Mouse (Mus musculus) hindbrain, postnatal 0 days (tissue): ENCODE data around the gene Ihh. TPM values are rescaled to one million over a fixed set of nuclear protein-coding genes. Genes with fewer than 3 reads are reported as not detected.

Experiments used
- ATAC-seq: fragments of 200-750 bp; cut with Nextera tagmentation; 2 replicates; pipeline ENCODE4 v1.8.0; 2017; ENCODE audit warnings: mild to moderate bottlenecking, moderate TSS enrichment, moderate library complexity
- DNase-seq: peaks from one replicate; pipeline ENCODE4 v3.0.0-alpha.2; 2015; ENCODE audit warnings: low spot score
- H3K27ac ChIP-seq: fragments of 300-500 bp; sonication (generic); 2 replicates; pipeline ENCODE4 v1.5.1; 2014; ENCODE audit warnings: mild to moderate bottlenecking
- H3K27me3 ChIP-seq: fragments of 300-500 bp; sonication (generic); 2 replicates; pipeline ENCODE4 v1.6.1; 2014; ENCODE audit warnings: low read length, mixed read lengths; ENCODE audit not compliant: insufficient read depth
- H3K36me3 ChIP-seq: fragments of 300-500 bp; sonication (generic); 2 replicates; pipeline ENCODE4 v1.6.1; 2014; ENCODE audit warnings: low read length, mixed read lengths; ENCODE audit not compliant: insufficient read depth
- H3K4me1 ChIP-seq: fragments of 300-500 bp; sonication (generic); 2 replicates; pipeline ENCODE4 v1.6.1; 2014; ENCODE audit warnings: antibody characterized with exemption, low read length, mixed read lengths; ENCODE audit not compliant: insufficient read depth
- H3K4me2 ChIP-seq: fragments of 300-500 bp; sonication (generic); 2 replicates; pipeline ENCODE4 v1.6.1; 2014; ENCODE audit warnings: low read depth, mild to moderate bottlenecking, low read length, moderate library complexity, mixed read lengths
- H3K4me3 ChIP-seq: fragments of 300-500 bp; sonication (generic); 2 replicates; pipeline ENCODE4 v1.5.1; 2014; ENCODE audit warnings: low read length
- H3K9ac ChIP-seq: fragments of 300-500 bp; sonication (generic); replicated peaks from 2 replicates; pipeline ENCODE4 v1.6.1; 2014; ENCODE audit warnings: mild to moderate bottlenecking, low read length, moderate library complexity, mixed read lengths
- H3K9me3 ChIP-seq: fragments of 300-500 bp; sonication (generic); 2 replicates; pipeline ENCODE4 v1.6.1; 2016; ENCODE audit warnings: low read length, mixed read lengths
- CTCF ChIP-seq: IDR thresholded peaks from 2 replicates; pipeline ENCODE4 v1.5.1; 2016; ENCODE audit warnings: antibody characterized with exemption, control low read depth, low read depth
- WGBS: fragments of 180-500 bp; shearing (Covaris S2); extraction: QIAGEN DNeasy Blood & Tissue Kit; methylation state at CpG from one replicate; pipeline ENCODE4 v1.1.7; 2014; 5-methylcytosine and 5-hydroxymethylcytosine counted together
- polyA plus RNA-seq: library from polyadenylated mRNA; unstranded; fragments of >200 nt; fragmentation: Nextera tagmentation; extraction: Ambion mirVana; gene quantifications from 2 replicates; pipeline ENCODE4 v1.2.1, GENCODE M21; 2015
- total RNA-seq: library from RNA; depleted of rRNA; stranded (reverse); fragments of >200 nt; gene quantifications from 2 replicates; pipeline ENCODE4 v1.2.3, GENCODE M21; 2014

Gene Ihh
- total and polyA plus RNA-seq, 2 experiments from 2014 or later = 0.11 to 0.31 TPM

GRCm38 (mm10) chr1:74961722-74962121 is 10.2 kb upstream of the Ihh start:
- Histone ChIP-seq H3K9ac (no peak overlapping the region), H3K4me1 (peaks cover 4% of the 10 kb centered on the region; the same call in 1 of the 2 replicates), H3K4me2 (no peak overlapping the region), H3K9me3 (no peaks in the 10 kb centered on the region), H3K4me3 (no peak overlapping the region), H3K27me3 (no peaks in the 10 kb centered on the region), H3K27ac (no peak overlapping the region), H3K36me3 (no peaks in the 10 kb centered on the region)
- no peak for DNase-seq
- ATAC-seq = no peak
- TF ChIP-seq CTCF = no peak
- WGBS = 94% methylated on average over 7 of the region's 7 CpGs

GRCm38 (mm10) chr1:74960059-74960458 is 8.6 kb upstream of the Ihh start:
- ATAC-seq (no peak), DNase-seq (no peak)
- H3K36me3 ChIP-seq = no peaks in the 10 kb centered on the region
- H3K27me3 ChIP-seq = peaks cover 5% of the 10 kb centered on the region
- TF ChIP-seq CTCF = no peak
- H3K9me3 ChIP-seq = no peaks in the 10 kb centered on the region
- H3K4me3 ChIP-seq = no peak overlapping the region
- no peak overlapping the region for H3K4me2 ChIP-seq
- H3K4me1 ChIP-seq = peaks cover 4% of the 10 kb centered on the region; the same call in 1 of the 2 replicates
- no peak overlapping the region for H3K27ac ChIP-seq
- no peak overlapping the region for H3K9ac ChIP-seq
- 95% methylated on average over 7 of the region's 7 CpGs for WGBS

GRCm38 (mm10) chr1:74950576-74951490 is 639 bp downstream of the Ihh start:
- DNase-seq (peak; percentile 28), ATAC-seq (no peak)
- WGBS = under 1% methylated on average over 73 of the region's 84 CpGs
- 0 out of 2 replicates have a peak overlapping the region, but pooled peaks have one; percentile 9 for H3K9ac ChIP-seq
- H3K27ac ChIP-seq = no peak overlapping the region
- TF ChIP-seq CTCF = no peak
- peaks cover 12% of the 10 kb centered on the region for H3K4me1 ChIP-seq
- H3K9me3 ChIP-seq = no peaks in the 10 kb centered on the region
- H3K4me2 ChIP-seq = peak overlapping the region; percentile 57
- H3K4me3 ChIP-seq = peak overlapping the region; percentile 33
- H3K27me3 ChIP-seq = peaks cover 77% of the 10 kb centered on the region
- H3K36me3 ChIP-seq = no peaks in the 10 kb centered on the region

GRCm38 (mm10) chr1:74950066-74950465 is 1.4 kb downstream of the Ihh start:
- H3K9me3 ChIP-seq = no peaks in the 10 kb centered on the region
- peak overlapping the region; percentile 33 for H3K4me3 ChIP-seq
- H3K9ac ChIP-seq = no peak overlapping the region
- H3K4me1 ChIP-seq = peaks cover 12% of the 10 kb centered on the region
- peak overlapping the region; percentile 57; the same call in 1 of the 2 replicates for H3K4me2 ChIP-seq
- H3K27ac ChIP-seq = no peak overlapping the region
- no peak for TF ChIP-seq CTCF
- H3K27me3 ChIP-seq = peaks cover 77% of the 10 kb centered on the region
- 2% methylated on average over 16 of the region's 16 CpGs for WGBS
- H3K36me3 ChIP-seq = no peaks in the 10 kb centered on the region
- ATAC-seq (no peak), DNase-seq (no peak)

GRCm38 (mm10) chr1:74949666-74950050 is 1.8 kb downstream of the Ihh start:
- Histone ChIP-seq H3K36me3 (no peaks in the 10 kb centered on the region), H3K9me3 (no peaks in the 10 kb centered on the region), H3K4me3 (0 out of 2 replicates have a peak overlapping the region, but pooled peaks have one; percentile 1), H3K4me1 (peaks cover 12% of the 10 kb centered on the region), H3K9ac (no peak overlapping the region), H3K27me3 (peaks cover 73% of the 10 kb centered on the region), H3K4me2 (no peak overlapping the region), H3K27ac (no peak overlapping the region)
- no peak for TF ChIP-seq CTCF
- ATAC-seq (no peak; the same call in 1 of the 2 replicates), DNase-seq (no peak)
- 3% methylated on average over 24 of the region's 24 CpGs for WGBS

DNA sequence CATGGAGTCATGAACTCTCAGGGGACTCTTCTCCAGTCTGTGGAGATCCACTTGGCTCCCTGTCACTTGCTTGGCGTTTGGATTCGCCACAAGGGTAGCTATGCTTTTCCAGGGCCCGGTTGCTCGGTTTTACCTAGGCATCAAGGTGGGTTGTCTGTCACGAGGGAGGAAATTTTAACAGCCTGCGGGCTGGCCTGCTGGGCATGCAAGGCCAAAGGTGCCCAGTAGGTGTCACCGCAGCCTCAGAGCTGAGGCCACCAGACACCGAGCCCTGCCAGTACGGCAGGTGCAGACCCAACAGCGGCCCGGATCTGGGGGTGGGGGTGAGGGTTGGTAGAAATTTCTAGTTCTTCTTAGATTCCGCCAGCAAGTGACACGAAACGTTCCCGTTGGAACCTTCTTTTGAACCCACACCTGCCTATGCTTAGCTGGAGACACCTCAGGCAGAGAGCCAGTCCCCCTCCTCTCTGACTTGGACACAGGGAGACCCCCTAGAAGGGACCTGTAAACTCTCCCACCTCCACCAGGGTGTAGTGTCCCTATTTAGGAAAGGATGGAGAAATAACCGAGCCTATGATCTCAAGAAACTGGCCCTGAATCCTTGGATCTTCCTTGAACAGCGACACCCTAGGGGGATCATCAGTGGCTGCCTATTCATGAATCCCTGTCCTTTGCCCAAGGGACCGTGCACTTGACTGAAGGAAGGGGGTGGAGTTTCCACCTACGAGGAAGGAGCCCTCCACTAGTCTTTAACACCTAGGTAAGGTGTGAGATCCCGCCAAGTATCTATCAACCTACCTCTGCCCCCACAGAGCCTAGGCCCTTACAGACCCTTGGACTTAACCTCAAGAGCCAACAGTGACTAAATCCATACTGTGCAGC is 2.4 kb downstream of the Ihh start:
- H3K4me1 ChIP-seq = peaks cover 12% of the 10 kb centered on the region
- ATAC-seq (peak; percentile 76), DNase-seq (peak; percentile 78)
- peaks cover 68% of the 10 kb centered on the region for H3K27me3 ChIP-seq
- H3K9ac ChIP-seq = no peak overlapping the region
- H3K9me3 ChIP-seq = no peaks in the 10 kb centered on the region
- H3K4me3 ChIP-seq = no peak overlapping the region
- TF ChIP-seq CTCF = peak; percentile 87
- no peak overlapping the region for H3K27ac ChIP-seq
- no peaks in the 10 kb centered on the region for H3K36me3 ChIP-seq
- WGBS = 2% methylated on average over 20 of the region's 20 CpGs
- H3K4me2 ChIP-seq = peak overlapping the region; percentile 53
